Mouse (Mus musculus): Measurements from ENCODE around the gene Kctd3. TPM values are rescaled to one million over a fixed set of nuclear protein-coding genes. Genes with fewer than 3 reads are reported as not detected.

Kctd3 gene
- 28.6 and 31.1 TPM in 2 replicates for polyA plus RNA-seq (2016; fragmentation: Nextera tagmentation; extraction: Ambion mirVana)

DNA sequence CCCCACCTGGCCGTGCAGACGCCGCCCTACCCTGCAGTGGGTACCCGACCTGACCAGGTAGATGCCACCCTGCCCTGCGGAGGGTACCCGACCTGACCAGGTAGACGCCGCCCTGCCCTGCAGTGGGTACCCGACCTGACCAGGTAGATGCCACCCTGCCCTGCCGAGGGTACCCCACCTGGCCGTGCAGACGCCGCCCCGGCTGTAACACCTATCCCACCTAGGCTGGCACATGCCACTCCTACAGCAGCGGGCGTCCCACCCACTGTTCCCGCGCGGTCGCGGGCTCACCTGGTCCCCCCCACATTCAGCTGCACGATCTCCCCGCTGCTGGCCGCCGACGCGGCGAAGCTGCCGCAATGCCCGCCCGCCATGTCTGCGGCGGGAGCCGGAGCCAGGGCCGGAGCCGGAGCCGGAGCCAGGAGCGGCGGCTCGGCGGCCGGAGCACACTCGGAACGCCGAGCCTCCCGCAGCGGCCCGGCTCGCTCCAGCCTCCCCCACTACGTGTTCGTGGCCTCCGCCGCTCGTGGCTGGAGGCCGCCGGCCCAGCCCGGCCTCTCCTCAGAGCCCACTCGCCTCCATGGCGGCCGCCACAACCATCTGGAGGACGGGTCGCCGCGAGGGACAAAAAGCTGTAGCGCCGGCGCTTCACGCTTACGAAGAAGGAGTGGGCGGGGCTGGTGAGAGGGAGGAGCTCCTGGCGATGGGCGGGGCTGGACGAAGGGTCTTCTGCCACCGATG is at the start of gene Kctd3:
TSS of gene Kctd3 (minus strand) at position 603 of the 741 bp plus-strand sequence.
- peaks cover 14% of the 10 kb centered on the region for H3K36me3 ChIP-seq
- WGBS: under 1% methylated on average over 74 of the region's 74 CpGs
- H3K27ac ChIP-seq (replicated peaks): peak within 1 kb of the TSS; percentile 96
- H3K9me3 ChIP-seq (replicated peaks): no peaks in the 10 kb centered on the region
- H3K4me3 ChIP-seq: peak within 1 kb of the TSS; percentile 100
- H3K4me1 ChIP-seq: peaks cover 35% of the 10 kb centered on the region
- H3K27me3 ChIP-seq (ENCODE audit: low read depth, poor library complexity, severe bottlenecking): 0 out of 2 replicates have a peak, but pooled peaks cover 2% of the 10 kb centered on the region
- peak; percentile 97 for DNase-seq (ENCODE audit: low spot score)

DNA sequence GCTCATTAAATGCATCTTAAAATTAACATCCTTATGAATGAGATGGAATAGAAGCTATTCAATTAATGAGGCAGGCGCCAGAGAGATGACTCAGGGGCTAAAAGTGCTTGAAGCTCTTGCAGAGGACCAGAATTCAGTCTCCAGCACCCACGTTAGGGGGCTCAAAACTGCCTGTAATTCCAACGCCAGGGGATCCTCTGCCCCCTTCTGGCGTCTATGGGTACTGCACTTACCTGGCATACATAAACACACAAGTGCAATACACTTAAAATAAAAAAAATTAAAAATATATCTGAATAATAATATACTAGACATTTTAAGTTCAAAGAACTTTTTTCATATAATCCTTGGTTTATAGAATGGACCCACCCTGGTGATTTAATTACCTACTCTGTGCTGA is 49.8 kb upstream of the Kctd3 start:
- no peak for DNase-seq (ENCODE audit: low spot score)
- H3K36me3 ChIP-seq: no peaks in the 10 kb centered on the region
- no peak overlapping the region for H3K27ac ChIP-seq (replicated peaks)
- H3K4me3 ChIP-seq: no peak overlapping the region
- H3K27me3 ChIP-seq (ENCODE audit: low read depth, poor library complexity, severe bottlenecking): no peaks in the 10 kb centered on the region
- H3K9me3 ChIP-seq (replicated peaks): no peaks in the 10 kb centered on the region
- 65% methylated on average over 4 of the region's 4 CpGs for WGBS
- 0 out of 2 replicates have a peak, but pooled peaks cover 3% of the 10 kb centered on the region for H3K4me1 ChIP-seq

DNA sequence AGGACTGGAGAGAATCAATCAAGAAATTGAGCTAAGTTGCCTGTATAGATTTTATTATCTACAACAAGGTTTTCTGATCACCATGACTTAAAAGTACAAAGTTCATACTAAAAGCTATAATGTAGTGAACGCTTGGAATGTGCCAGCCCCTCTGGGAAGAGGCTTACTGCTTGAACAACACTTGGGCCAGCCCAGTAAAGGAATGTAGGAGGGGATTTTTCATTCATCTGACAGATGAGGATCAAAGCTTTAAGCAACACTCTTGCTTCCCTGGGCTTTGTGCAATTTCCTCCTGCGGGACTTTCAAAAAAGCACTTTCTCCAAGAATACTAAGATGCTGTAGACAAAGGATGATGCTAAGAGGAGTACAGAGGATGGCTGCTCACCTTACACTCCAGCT is 48.3 kb upstream of the Kctd3 start:
- no peak overlapping the region for H3K27ac ChIP-seq (replicated peaks)
- no peak overlapping the region for H3K4me3 ChIP-seq
- no peaks in the 10 kb centered on the region for H3K27me3 ChIP-seq (ENCODE audit: low read depth, poor library complexity, severe bottlenecking)
- H3K4me1 ChIP-seq: 0 out of 2 replicates have a peak, but pooled peaks cover 3% of the 10 kb centered on the region
- DNase-seq (ENCODE audit: low spot score): no peak
- no peaks in the 10 kb centered on the region for H3K36me3 ChIP-seq
- no peaks in the 10 kb centered on the region for H3K9me3 ChIP-seq (replicated peaks)
- 69% methylated on average over 2 of the region's 2 CpGs for WGBS

DNA sequence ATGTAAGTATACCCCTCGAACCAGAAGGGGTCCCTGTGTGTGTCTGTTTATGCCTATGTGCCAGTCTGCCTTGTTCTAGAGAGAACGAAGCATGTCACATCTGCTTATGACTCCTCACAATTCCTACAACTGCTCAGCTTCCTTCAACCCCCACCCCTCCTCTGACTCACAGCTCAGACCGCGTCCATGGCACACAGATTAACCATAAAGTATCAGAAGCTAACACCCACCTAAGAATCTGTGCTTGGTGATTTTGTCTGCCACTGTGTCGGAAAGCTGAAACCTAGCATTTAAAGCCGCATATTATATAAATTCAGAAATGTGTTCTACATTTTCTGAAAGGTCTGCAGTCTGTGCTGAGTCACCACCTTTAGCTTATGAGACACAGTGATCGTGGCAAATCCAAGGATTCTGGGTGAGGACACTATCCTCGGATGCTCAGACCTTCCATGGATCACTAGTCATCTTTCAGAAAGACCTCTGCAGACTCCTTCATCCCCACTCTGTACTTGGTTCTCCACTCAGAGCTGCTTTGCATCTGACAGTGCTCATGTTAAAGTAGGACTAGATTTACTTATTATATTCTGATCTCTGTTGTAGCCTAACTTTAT is 47.4 kb upstream of the Kctd3 start:
- DNase-seq (ENCODE audit: low spot score): no peak

DNA sequence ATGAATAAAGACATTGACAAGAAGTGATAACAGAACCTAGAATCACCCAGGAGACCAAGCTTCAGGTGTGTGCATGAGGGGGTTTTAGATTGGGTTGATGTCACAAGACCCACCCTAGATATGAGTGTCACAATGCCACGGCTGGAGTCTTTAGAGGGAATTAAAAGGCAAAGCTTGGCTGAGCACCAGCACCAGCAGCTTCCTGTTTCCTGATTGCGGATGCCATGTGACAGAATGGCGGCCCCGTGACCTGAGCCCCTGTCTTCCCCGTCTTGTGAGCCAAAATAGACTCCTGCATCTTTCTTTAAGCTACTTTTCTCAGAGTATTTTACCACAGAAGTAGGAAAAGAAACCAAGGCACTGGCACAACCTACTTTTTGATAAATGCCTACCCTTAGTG is 46.5 kb upstream of the Kctd3 start:
- no peak overlapping the region for H3K27ac ChIP-seq (replicated peaks)
- no peaks in the 10 kb centered on the region for H3K27me3 ChIP-seq (ENCODE audit: low read depth, poor library complexity, severe bottlenecking)
- DNase-seq (ENCODE audit: low spot score): no peak
- WGBS: 85% methylated on average over 5 of the region's 5 CpGs
- H3K4me1 ChIP-seq: 0 out of 2 replicates have a peak, but pooled peaks cover 3% of the 10 kb centered on the region
- H3K9me3 ChIP-seq (replicated peaks): no peaks in the 10 kb centered on the region
- no peaks in the 10 kb centered on the region for H3K36me3 ChIP-seq
- H3K4me3 ChIP-seq: no peak overlapping the region

More for the DNA sequence above, 47.4 kb upstream of the Kctd3 start:
- Histone ChIP-seq H3K4me3 (no peak overlapping the region), H3K9me3 (replicated peaks) (no peaks in the 10 kb centered on the region), H3K4me1 (0 out of 2 replicates have a peak, but pooled peaks cover 3% of the 10 kb centered on the region), H3K27me3 (ENCODE audit: low read depth, poor library complexity, severe bottlenecking) (no peaks in the 10 kb centered on the region), H3K27ac (replicated peaks) (no peak overlapping the region), H3K36me3 (no peaks in the 10 kb centered on the region)
- 91% methylated on average over 8 of the region's 8 CpGs for WGBS

DNA sequence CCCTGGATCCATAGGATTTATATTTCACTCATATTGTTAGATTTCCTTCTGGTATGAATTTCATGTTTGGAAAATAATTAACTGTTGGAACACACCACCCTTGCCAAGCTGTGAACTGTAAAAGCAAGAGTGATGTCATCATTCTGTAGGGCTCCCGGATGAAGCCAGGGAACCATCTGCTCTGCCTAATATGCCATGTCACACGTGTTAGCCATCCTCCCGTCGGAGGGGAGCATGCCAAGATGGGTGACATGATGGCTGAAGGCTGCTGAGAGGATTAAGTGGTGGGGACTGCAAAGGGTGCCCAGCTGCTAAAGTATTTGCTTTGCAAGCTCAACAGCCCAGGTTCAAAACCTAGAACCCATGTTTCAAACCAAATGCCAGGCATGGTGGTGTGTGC is 44.5 kb upstream of the Kctd3 start:
- DNase-seq (ENCODE audit: low spot score): no peak
- Histone ChIP-seq H3K4me3 (no peak overlapping the region), H3K4me1 (0 out of 2 replicates have a peak, but pooled peaks cover 3% of the 10 kb centered on the region), H3K9me3 (replicated peaks) (no peaks in the 10 kb centered on the region), H3K27me3 (ENCODE audit: low read depth, poor library complexity, severe bottlenecking) (no peaks in the 10 kb centered on the region), H3K36me3 (no peaks in the 10 kb centered on the region), H3K27ac (replicated peaks) (no peak overlapping the region)
- WGBS: 92% methylated on average over 4 of the region's 4 CpGs

DNA sequence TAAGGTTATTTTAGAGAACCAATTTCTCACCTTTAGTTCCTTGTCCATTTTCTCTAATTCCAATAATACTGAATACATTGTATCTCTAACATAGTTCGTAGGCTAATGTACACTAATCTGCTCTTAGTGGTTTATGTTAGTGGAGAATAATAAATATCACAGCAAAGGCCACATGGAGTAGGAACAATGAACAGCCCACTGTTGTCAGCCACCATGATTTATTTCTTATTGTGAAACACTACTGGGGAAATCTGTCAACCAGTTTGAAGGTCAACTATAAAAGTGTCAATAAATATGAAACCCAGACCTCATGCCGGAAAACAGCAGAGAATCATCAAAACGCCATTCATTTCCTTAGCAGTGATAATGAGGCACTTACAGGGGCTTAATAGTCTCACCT is 42.5 kb upstream of the Kctd3 start:
- Histone ChIP-seq H3K27ac (replicated peaks) (no peak overlapping the region), H3K9me3 (replicated peaks) (no peaks in the 10 kb centered on the region), H3K27me3 (ENCODE audit: low read depth, poor library complexity, severe bottlenecking) (no peaks in the 10 kb centered on the region), H3K4me1 (no peaks in the 10 kb centered on the region), H3K4me3 (no peak overlapping the region), H3K36me3 (no peaks in the 10 kb centered on the region)
- WGBS: 84% methylated on average over 3 of the region's 3 CpGs
- DNase-seq (ENCODE audit: low spot score): no peak

DNA sequence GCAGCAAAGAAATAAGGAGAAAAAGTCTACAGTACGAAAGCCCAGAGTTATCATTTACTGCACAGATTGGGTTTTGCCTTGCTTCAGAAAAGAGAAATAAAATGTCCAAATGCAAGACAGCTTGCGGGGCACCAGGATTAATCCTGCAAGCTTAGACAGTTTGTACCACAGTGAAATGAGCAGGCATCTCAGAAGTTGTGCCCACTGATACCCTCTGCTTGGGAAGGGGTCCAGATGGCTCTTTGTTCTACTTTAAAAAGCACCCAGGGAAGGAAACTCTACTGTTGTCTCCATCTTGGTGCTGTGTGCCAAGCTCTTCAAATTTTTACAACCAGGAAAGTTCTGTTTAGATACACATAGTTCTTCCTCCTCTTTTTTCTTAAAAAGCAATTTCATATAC is 40.7 kb upstream of the Kctd3 start:
- Histone ChIP-seq H3K27me3 (ENCODE audit: low read depth, poor library complexity, severe bottlenecking) (no peaks in the 10 kb centered on the region), H3K36me3 (no peaks in the 10 kb centered on the region), H3K4me3 (no peak overlapping the region), H3K27ac (replicated peaks) (no peak overlapping the region), H3K4me1 (no peaks in the 10 kb centered on the region), H3K9me3 (replicated peaks) (no peaks in the 10 kb centered on the region)
- no peak for DNase-seq (ENCODE audit: low spot score)
- 94% methylated on average over 2 of the region's 2 CpGs for WGBS

DNA sequence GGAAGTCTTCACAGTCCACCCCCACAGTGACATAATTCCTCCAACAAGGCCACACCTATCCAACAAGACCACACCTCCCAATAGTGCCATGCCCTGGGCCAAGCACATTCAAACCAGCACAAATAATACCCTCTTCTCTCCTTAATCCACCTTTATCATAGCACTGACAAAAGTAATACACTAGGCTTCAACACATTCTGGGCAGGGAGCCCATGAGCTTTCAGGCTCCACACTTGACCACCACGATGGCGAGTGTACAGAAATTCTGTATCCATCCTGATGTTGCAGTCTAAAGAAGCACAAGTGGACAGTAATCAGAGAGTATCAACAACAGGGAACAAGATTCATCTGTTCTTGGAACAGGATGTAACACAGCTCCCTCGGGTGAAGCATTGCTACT is 40.3 kb upstream of the Kctd3 start:
- WGBS: 85% methylated on average over 3 of the region's 3 CpGs
- H3K36me3 ChIP-seq: no peaks in the 10 kb centered on the region
- no peaks in the 10 kb centered on the region for H3K4me1 ChIP-seq
- no peaks in the 10 kb centered on the region for H3K9me3 ChIP-seq (replicated peaks)
- H3K27me3 ChIP-seq (ENCODE audit: low read depth, poor library complexity, severe bottlenecking): no peaks in the 10 kb centered on the region
- no peak for DNase-seq (ENCODE audit: low spot score)
- no peak overlapping the region for H3K4me3 ChIP-seq
- no peak overlapping the region for H3K27ac ChIP-seq (replicated peaks)

DNA sequence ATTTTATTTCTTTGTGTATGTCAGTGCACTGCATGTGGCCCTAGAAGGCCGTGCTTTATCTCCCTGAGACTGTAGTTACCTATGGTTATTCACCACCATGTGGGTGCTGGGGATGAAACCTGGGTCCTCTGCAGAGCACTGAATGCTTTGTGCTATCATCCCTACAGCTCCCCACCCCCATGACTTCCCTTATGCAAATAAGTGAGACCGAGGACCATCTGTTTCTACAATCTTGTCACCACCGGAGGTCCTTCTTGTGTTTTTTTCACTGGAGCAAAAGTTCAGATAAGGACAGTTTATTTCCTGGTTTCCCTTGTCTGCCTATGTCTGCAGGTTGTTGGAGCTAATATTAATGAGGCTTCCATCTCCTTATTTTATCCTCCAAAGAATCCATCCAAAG is 39.2 kb upstream of the Kctd3 start:
- Histone ChIP-seq H3K27ac (replicated peaks) (no peak overlapping the region), H3K4me1 (no peaks in the 10 kb centered on the region), H3K36me3 (no peaks in the 10 kb centered on the region), H3K9me3 (replicated peaks) (no peaks in the 10 kb centered on the region), H3K4me3 (no peak overlapping the region), H3K27me3 (ENCODE audit: low read depth, poor library complexity, severe bottlenecking) (no peaks in the 10 kb centered on the region)
- no peak for DNase-seq (ENCODE audit: low spot score)
- 76% methylated on average over 3 of the region's 3 CpGs for WGBS

DNA sequence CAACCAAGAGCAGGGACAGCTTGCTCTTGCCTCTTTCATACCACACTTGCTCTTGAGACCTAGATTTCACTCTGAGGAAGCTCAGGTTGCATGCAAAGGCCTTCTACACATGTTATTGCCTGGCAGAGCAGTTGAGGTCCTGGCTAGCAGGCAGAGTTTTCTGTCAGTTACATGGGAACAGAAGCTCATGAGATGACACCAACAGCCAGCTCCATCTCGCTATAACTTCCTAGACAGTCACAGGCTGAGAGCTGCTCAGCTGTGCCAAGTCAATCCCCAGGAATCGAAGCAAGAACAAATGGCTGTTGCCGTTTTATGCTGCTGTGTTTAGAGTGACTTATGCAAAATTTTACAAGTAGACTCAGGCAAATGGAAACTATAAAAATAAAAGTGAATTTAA is 38.7 kb upstream of the Kctd3 start:
- Histone ChIP-seq H3K9me3 (replicated peaks) (no peaks in the 10 kb centered on the region), H3K27me3 (ENCODE audit: low read depth, poor library complexity, severe bottlenecking) (no peaks in the 10 kb centered on the region), H3K27ac (replicated peaks) (no peak overlapping the region), H3K4me1 (no peaks in the 10 kb centered on the region), H3K4me3 (no peak overlapping the region), H3K36me3 (no peaks in the 10 kb centered on the region)
- 86% methylated on average over 3 of the region's 3 CpGs for WGBS
- DNase-seq (ENCODE audit: low spot score): no peak

DNA sequence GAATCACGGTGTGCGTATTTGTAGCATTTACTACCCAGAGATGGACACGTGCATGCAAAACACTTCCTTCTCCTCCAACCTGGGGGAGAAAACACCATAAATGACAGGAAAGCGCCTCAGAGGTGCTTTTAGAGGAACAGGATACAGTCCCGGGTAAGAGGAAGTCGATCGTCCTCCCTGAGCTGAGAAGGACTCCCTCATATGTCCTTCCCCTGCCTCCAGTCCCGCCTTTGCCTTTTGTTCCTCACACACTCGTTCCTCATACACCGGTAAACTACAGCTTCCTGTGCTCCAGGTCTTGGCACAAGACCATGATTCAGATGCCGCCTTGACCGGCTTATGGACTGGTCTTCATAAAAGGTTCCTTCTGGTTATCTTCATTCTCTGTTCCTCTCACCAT is 33.6 kb upstream of the Kctd3 start:
- 86% methylated on average over 12 of the region's 12 CpGs for WGBS
- Histone ChIP-seq H3K9me3 (replicated peaks) (no peaks in the 10 kb centered on the region), H3K4me1 (no peaks in the 10 kb centered on the region), H3K4me3 (no peak overlapping the region), H3K27me3 (ENCODE audit: low read depth, poor library complexity, severe bottlenecking) (no peaks in the 10 kb centered on the region), H3K36me3 (no peaks in the 10 kb centered on the region), H3K27ac (replicated peaks) (no peak overlapping the region)
- no peak for DNase-seq (ENCODE audit: low spot score)

DNA sequence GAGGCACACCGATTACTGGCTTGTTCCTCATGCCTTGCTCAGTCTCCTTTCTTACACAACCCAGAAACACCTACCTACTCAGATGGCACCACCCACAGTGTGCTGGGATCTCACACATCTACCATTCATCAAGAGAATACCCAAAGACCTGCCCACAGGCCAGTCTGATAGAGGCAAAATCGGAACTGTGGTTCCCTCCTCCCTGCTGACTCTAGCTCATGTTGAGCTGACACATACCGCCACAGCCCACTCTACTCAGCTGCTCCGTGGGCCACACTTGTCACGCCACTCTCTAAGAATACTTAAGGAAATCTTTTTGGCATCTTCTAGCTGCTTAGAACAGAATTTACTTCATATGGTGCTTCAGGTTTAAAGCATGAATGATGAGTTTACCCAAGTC is 31.7 kb upstream of the Kctd3 start:
- WGBS: 89% methylated on average over 5 of the region's 5 CpGs
- Histone ChIP-seq H3K4me3 (no peak overlapping the region), H3K27me3 (ENCODE audit: low read depth, poor library complexity, severe bottlenecking) (no peaks in the 10 kb centered on the region), H3K9me3 (replicated peaks) (no peaks in the 10 kb centered on the region), H3K27ac (replicated peaks) (no peak overlapping the region), H3K4me1 (no peaks in the 10 kb centered on the region), H3K36me3 (no peaks in the 10 kb centered on the region)
- no peak for DNase-seq (ENCODE audit: low spot score)

All from midbrain, embryonic 10.5 days (tissue).